Mouse (Mus musculus) testis, adult 10 weeks (tissue): ENCODE data around the gene Tmem175. TPM values are rescaled to one million over a fixed set of nuclear protein-coding genes. Genes with fewer than 3 reads are reported as not detected.

Source experiments
- polyA plus RNA-seq: library from polyadenylated mRNA; stranded (reverse); fragments of 350-450 nt; fragmentation: Illumina TruSeq; extraction: RNeasy Lipid Tissue Mini Kit (QIAGEN cat#74804); gene quantifications from one replicate; pipeline ENCODE4 v1.2.3, GENCODE M21; 2014; ENCODE audit warnings: low read depth, low replicate concordance

The Tmem175 gene
- polyA plus RNA-seq = 43.3 TPM

GRCm38 (mm10) chr5:108629634-108630483, at the start of gene Tmem175, which contains the start of gene Gak:
Tmem175 (plus strand) TSS chr5:108629770.
Gak (minus strand) TSS chr5:108629755.

GRCm38 (mm10) chr5:108659698-108660631, 30.4 kb downstream of the Tmem175 start, which contains the start of gene Idua:
Idua (plus strand) TSS chr5:108660331.

GRCm38 (mm10) chr5:108668977-108669936, 39.7 kb downstream of the Tmem175 start, which contains the start of gene Dgkq:
Dgkq (minus strand) TSS chr5:108669672.

GRCm38 (mm10) chr5:108675251-108675816, 45.8 kb downstream of the Tmem175 start, which contains the start of gene Slc26a1:
Slc26a1 (minus strand) TSS chr5:108675569.

GRCm38 (mm10) chr5:108692271-108692670, 62.7 kb downstream of the Tmem175 start, which contains the start of gene Fgfrl1:
Fgfrl1 (plus strand) TSS chr5:108692382.

Other genes starting within 250 kb of the Tmem175 start
- gene Pde6b, start 241.4 kb upstream of the Tmem175 start, polyA plus RNA-seq = 0.04 TPM
- gene Atp5k, start 195.3 kb upstream of the Tmem175 start, polyA plus RNA-seq = 30.3 TPM
- gene Mfsd7a, start 180.9 kb upstream of the Tmem175 start, polyA plus RNA-seq = 0.08 TPM
- 9.6 TPM for gene Pcgf3, start 168.5 kb upstream of the Tmem175 start, polyA plus RNA-seq
- 0.29 TPM for gene Cplx1, start 79.7 kb upstream of the Tmem175 start, polyA plus RNA-seq
- gene Gak, start within 50 bp of the Tmem175 start, polyA plus RNA-seq = 26.0 TPM
- gene Idua, start 30.6 kb downstream of the Tmem175 start, polyA plus RNA-seq = 1.4 TPM
- 1.6 TPM for gene Dgkq, start 39.9 kb downstream of the Tmem175 start, polyA plus RNA-seq
- not detected for gene Slc26a1, start 45.8 kb downstream of the Tmem175 start, polyA plus RNA-seq
- 2.9 TPM for gene Fgfrl1, start 62.6 kb downstream of the Tmem175 start, polyA plus RNA-seq
- 12.3 TPM for gene Rnf212, start 145.2 kb downstream of the Tmem175 start, polyA plus RNA-seq
- not detected for gene Tmed11, start 165.6 kb downstream of the Tmem175 start, polyA plus RNA-seq
- not detected for gene Vmn2r8, start 179.1 kb downstream of the Tmem175 start, polyA plus RNA-seq
- gene Vmn2r9, start 222.8 kb downstream of the Tmem175 start, polyA plus RNA-seq = not detected